Mouse (Mus musculus) thymus, adult 2 months (tissue): ENCODE data around the gene Gm20662. TPM values are rescaled to one million over a fixed set of nuclear protein-coding genes. Genes with fewer than 3 reads are reported as not detected.
A peak's percentile ranks its signal among the peaks of the same experiment; 100 is the strongest.

ENCODE experiments used
- DNase-seq: peaks from one replicate; pipeline ENCODE4 v3.0.0; 2021
- H3K27ac ChIP-seq: fragments of 200-500 bp; 2 replicates; pipeline ENCODE4 v1.5.1; 2012; ENCODE audit warnings: low read length, control low read depth; ENCODE audit not compliant: control insufficient read depth, insufficient read depth
- H3K27me3 ChIP-seq: fragments of 200-500 bp; 2 replicates; pipeline ENCODE4 v1.6.1; 2012; ENCODE audit warnings: mild to moderate bottlenecking, low read length, moderate library complexity, mixed read lengths; ENCODE audit not compliant: control insufficient read depth, insufficient read depth
- H3K36me3 ChIP-seq: fragments of 200-500 bp; 2 replicates; pipeline ENCODE4 v1.6.1; 2012; ENCODE audit warnings: mild to moderate bottlenecking, low read length, moderate library complexity; ENCODE audit not compliant: control insufficient read depth, insufficient read depth
- H3K4me1 ChIP-seq: fragments of 200-500 bp; replicated peaks from 2 replicates; pipeline ENCODE4 v1.6.1; 2012; ENCODE audit warnings: low read length; ENCODE audit not compliant: control insufficient read depth, insufficient read depth
- H3K4me3 ChIP-seq: fragments of 200-500 bp; 2 replicates; pipeline ENCODE4 v1.5.1; 2012; ENCODE audit warnings: mild to moderate bottlenecking, low read length, control low read depth, moderate library complexity; ENCODE audit not compliant: control insufficient read depth, insufficient read depth
- CTCF ChIP-seq: fragments of 200-500 bp; IDR thresholded peaks from 2 replicates; pipeline ENCODE4 v1.5.1; 2012; ENCODE audit warnings: mild to moderate bottlenecking, control low read depth, low read length, moderate library complexity, borderline replicate concordance; ENCODE audit not compliant: control insufficient read depth, poor library complexity, insufficient read depth; ENCODE audit errors: extremely low read depth
- POLR2A ChIP-seq: fragments of 200-500 bp; IDR thresholded peaks from 2 replicates; pipeline ENCODE4 v1.6.1; 2012; ENCODE audit warnings: mild to moderate bottlenecking, low read length, control low read depth, moderate library complexity; ENCODE audit not compliant: control insufficient read depth, poor library complexity, insufficient read depth; ENCODE audit errors: extremely low read depth
- WGBS: fragments of 180-500 bp; shearing (Covaris S2); methylation state at CpG from one replicate; pipeline ENCODE4 v1.1.7; 2018; 5-methylcytosine and 5-hydroxymethylcytosine counted together
- polyA plus RNA-seq: library from polyadenylated mRNA; depleted of rRNA; stranded (reverse); fragments of >200 nt; gene quantifications from 2 replicates; pipeline ENCODE4 v1.2.3, GENCODE M21; 2012

Gm20662 gene
- polyA plus RNA-seq, 1 experiment, result 3.2 TPM

DNA sequence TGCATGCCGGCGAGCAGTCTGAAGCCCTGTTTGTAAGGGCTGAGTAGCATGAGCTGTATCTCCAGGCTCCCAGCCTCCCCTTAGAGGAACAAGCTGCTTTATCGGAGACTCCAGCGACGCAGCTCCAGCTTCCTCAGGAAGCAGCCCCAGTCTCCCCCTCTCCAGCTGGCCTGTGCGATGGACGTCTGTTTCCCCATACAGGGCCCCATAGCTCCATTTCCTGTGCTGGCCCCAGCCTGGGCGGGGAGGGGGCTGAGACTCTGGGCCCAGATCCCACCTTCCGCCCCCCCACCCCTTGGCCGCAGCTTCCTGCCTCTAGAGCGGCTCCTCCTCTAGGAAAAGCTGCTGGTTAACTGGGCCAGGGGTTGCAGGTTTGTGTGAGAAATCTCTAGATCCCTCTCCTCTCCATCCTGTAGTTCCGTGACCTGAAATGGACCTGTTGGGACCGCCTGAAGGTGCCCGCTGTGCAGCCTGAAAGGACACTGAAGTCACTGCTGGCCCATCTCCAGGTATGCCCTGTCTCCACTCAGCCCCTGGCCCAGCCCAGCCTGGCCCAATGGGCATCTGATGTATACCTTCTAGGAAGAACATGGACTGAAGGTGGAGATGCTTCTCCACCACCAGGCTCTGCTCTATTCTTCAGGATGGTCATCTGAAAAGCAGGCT lies 13.3 kb upstream of the Gm20662 start, which contains the start of gene Gm20661:
TSS of gene Gm20661 (plus strand) at position 378 of the 666 bp plus-strand sequence.
- Histone ChIP-seq H3K27me3 (no peaks in the 10 kb centered on the region), H3K27ac (peak within 1 kb of the TSS; percentile 47), H3K4me3 (no peak within 1 kb of the TSS), H3K36me3 (peaks cover 14% of the 10 kb centered on the region), H3K4me1 (peaks cover 50% of the 10 kb centered on the region)
- TF ChIP-seq POLR2A (no peak), CTCF (0 out of 2 replicates have a peak, but pooled peaks have one; percentile 12)
- WGBS, result 7% methylated on average over 14 of the region's 14 CpGs
- peak; percentile 69 for DNase-seq

DNA sequence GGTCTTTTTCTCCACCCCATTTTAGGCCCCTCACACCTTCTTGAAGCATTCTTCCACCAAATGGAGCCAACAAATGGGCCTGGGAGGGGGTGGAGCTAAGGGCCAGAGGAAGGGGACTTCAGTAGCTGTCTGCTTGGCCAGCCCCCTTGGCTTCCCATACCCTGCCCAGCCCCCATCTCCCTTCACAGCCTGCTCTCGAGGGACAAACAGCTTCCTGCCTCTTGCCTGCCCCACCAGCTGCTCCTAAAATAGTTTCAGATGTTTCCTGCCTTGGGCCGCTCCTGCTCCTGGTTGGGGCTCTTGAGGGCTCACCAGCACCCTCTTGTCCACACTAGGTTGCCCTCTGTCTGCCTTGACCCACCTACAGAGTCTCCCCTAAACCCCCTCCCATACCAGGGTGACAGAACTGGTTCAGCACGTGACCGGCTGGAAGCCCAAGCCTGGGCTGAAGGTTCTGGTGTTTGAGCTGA lies 12.7 kb upstream of the Gm20662 start:
- no peaks in the 10 kb centered on the region for H3K27me3 ChIP-seq
- H3K4me1 ChIP-seq, result peaks cover 50% of the 10 kb centered on the region
- no peak overlapping the region for H3K4me3 ChIP-seq
- peaks cover 13% of the 10 kb centered on the region for H3K36me3 ChIP-seq
- H3K27ac ChIP-seq, result peak overlapping the region; percentile 47
- 9% methylated on average over 4 of the region's 4 CpGs for WGBS
- TF ChIP-seq POLR2A (no peak), CTCF (no peak)
- peak; percentile 49 for DNase-seq

- Histone ChIP-seq H3K36me3 (peaks cover 6% of the 10 kb centered on the region), H3K27ac (no peak overlapping the region), H3K4me1 (peaks cover 50% of the 10 kb centered on the region), H3K27me3 (no peaks in the 10 kb centered on the region), H3K4me3 (no peak overlapping the region)
- TF ChIP-seq POLR2A, result no peak
- no peak for TF ChIP-seq CTCF
- DNase-seq, result no peak
- WGBS, result 41% methylated on average over 19 of the region's 19 CpGs
These were observed 11.9 kb upstream of the Gm20662 start for GRCm38 (mm10) chr9:107984052-107984753.

GRCm38 (mm10) chr9:107984754-107985055 lies 11.4 kb upstream of the Gm20662 start:
- 24% methylated on average over 9 of the region's 9 CpGs for WGBS
- H3K27ac ChIP-seq, result no peak overlapping the region
- TF ChIP-seq CTCF (no peak), POLR2A (no peak)

GRCm38 (mm10) chr9:107985131-107986119 lies 10.7 kb upstream of the Gm20662 start, which contains the start of gene Inka1:
Gene Inka1 (minus strand): TSS chr9:107985879.
- Histone ChIP-seq H3K27me3 (no peaks in the 10 kb centered on the region), H3K4me3 (peak within 1 kb of the TSS; percentile 54), H3K36me3 (no peaks in the 10 kb centered on the region), H3K27ac (no peak within 1 kb of the TSS), H3K4me1 (peaks cover 50% of the 10 kb centered on the region)
- DNase-seq, result peak; percentile 94
- TF ChIP-seq POLR2A (peak; percentile 36; the same call in 1 of the 2 replicates), CTCF (peak; percentile 51; the same call in 1 of the 2 replicates)
- under 1% methylated on average over 58 of the region's 58 CpGs for WGBS

More at GRCm38 (mm10) chr9:107984754-107985055, 11.4 kb upstream of the Gm20662 start:
- Histone ChIP-seq H3K4me1 (peaks cover 50% of the 10 kb centered on the region), H3K4me3 (no peak overlapping the region), H3K36me3 (peaks cover 1% of the 10 kb centered on the region; the same call in 1 of the 2 replicates), H3K27me3 (no peaks in the 10 kb centered on the region)
- DNase-seq, result no peak
